Mouse (Mus musculus) kidney, postnatal 0 days (tissue): ENCODE results near the gene Rps10. TPM values are rescaled to one million over a fixed set of nuclear protein-coding genes. Genes with fewer than 3 reads are reported as not detected.
A peak's percentile ranks its signal among the peaks of the same experiment; 100 is the strongest.

Experiments used
- ATAC-seq: fragments of 200-750 bp; cut with Nextera tagmentation; replicated peaks from 2 replicates; pipeline ENCODE4 v1.8.0; 2017; ENCODE audit warnings: low read depth, moderate number of reproducible peaks, moderate TSS enrichment, moderate library complexity; ENCODE audit not compliant: low FRiP score
- DNase-seq: peaks from one replicate; pipeline ENCODE4 v3.0.0-alpha.2; 2016; ENCODE audit warnings: low spot score
- H3K27ac ChIP-seq: fragments of 300-500 bp; sonication (generic); 2 replicates; pipeline ENCODE4 v1.5.1; 2014; ENCODE audit warnings: mild to moderate bottlenecking
- H3K27me3 ChIP-seq: fragments of 300-500 bp; sonication (generic); 2 replicates; pipeline ENCODE4 v1.6.1; 2014; ENCODE audit warnings: low read length, mixed read lengths; ENCODE audit not compliant: insufficient read depth
- H3K36me3 ChIP-seq: fragments of 300-500 bp; sonication (generic); 2 replicates; pipeline ENCODE4 v1.6.1; 2014; ENCODE audit warnings: low read length, mixed read lengths; ENCODE audit not compliant: insufficient read depth
- H3K4me1 ChIP-seq: fragments of 300-500 bp; sonication (generic); replicated peaks from 2 replicates; pipeline ENCODE4 v1.6.1; 2014; ENCODE audit warnings: antibody characterized with exemption, low read length, mixed read lengths; ENCODE audit not compliant: insufficient read depth
- H3K4me2 ChIP-seq: fragments of 300-500 bp; sonication (generic); 2 replicates; pipeline ENCODE4 v1.6.1; 2014; ENCODE audit warnings: mild to moderate bottlenecking, low read length, moderate library complexity, mixed read lengths
- H3K4me3 ChIP-seq: fragments of 300-500 bp; sonication (generic); replicated peaks from 2 replicates; pipeline ENCODE4 v1.5.1; 2014; ENCODE audit warnings: low read depth, low read length
- H3K9ac ChIP-seq: fragments of 300-500 bp; sonication (generic); 2 replicates; pipeline ENCODE4 v1.6.1; 2014; ENCODE audit warnings: low read depth, low read length
- H3K9me3 ChIP-seq: fragments of 300-500 bp; sonication (generic); replicated peaks from 2 replicates; pipeline ENCODE4 v1.6.1; 2016; ENCODE audit warnings: low read length, inconsistent platforms, mixed read lengths
- CTCF ChIP-seq: IDR thresholded peaks from 2 replicates; pipeline ENCODE4 v1.5.1; 2016; ENCODE audit warnings: antibody characterized with exemption, low read depth, mild to moderate bottlenecking, moderate library complexity
- whole genome bisulfite sequencing: fragments of 180-500 bp; shearing (Covaris S2); extraction: QIAGEN DNeasy Blood & Tissue Kit; methylation state at CpG from one replicate; pipeline ENCODE4 v1.1.7; 2014; 5-methylcytosine and 5-hydroxymethylcytosine counted together
- polyA plus RNA-seq: library from polyadenylated mRNA; unstranded; fragments of >200 nt; fragmentation: Nextera tagmentation; extraction: Ambion mirVana; gene quantifications from 2 replicates; pipeline ENCODE4 v1.2.1, GENCODE M21; 2015

Rps10 gene
- polyA plus RNA-seq, 1 experiment from 2014 or later, result 1,140 TPM

- DNase-seq, result no peak
- H3K9me3 ChIP-seq, result no peaks in the 10 kb centered on the region
- H3K36me3 ChIP-seq, result no peaks in the 10 kb centered on the region
- H3K27ac ChIP-seq, result no peak overlapping the region
- peaks cover 21% of the 10 kb centered on the region; the same call in 1 of the 2 replicates for H3K27me3 ChIP-seq
- H3K9ac ChIP-seq, result no peak overlapping the region
- 3% methylated on average over 14 of the region's 14 CpGs for WGBS
- ATAC-seq, result no peak
- H3K4me2 ChIP-seq, result peak overlapping the region; percentile 70
- peak overlapping the region; percentile 45 for H3K4me3 ChIP-seq
- 0 out of 2 replicates have a peak, but pooled peaks cover 2% of the 10 kb centered on the region for H3K4me1 ChIP-seq
- no peak for TF ChIP-seq CTCF
Observed at GRCm38 (mm10) chr17:27656011-27656399, 19.5 kb upstream of the Rps10 start.

DNA sequence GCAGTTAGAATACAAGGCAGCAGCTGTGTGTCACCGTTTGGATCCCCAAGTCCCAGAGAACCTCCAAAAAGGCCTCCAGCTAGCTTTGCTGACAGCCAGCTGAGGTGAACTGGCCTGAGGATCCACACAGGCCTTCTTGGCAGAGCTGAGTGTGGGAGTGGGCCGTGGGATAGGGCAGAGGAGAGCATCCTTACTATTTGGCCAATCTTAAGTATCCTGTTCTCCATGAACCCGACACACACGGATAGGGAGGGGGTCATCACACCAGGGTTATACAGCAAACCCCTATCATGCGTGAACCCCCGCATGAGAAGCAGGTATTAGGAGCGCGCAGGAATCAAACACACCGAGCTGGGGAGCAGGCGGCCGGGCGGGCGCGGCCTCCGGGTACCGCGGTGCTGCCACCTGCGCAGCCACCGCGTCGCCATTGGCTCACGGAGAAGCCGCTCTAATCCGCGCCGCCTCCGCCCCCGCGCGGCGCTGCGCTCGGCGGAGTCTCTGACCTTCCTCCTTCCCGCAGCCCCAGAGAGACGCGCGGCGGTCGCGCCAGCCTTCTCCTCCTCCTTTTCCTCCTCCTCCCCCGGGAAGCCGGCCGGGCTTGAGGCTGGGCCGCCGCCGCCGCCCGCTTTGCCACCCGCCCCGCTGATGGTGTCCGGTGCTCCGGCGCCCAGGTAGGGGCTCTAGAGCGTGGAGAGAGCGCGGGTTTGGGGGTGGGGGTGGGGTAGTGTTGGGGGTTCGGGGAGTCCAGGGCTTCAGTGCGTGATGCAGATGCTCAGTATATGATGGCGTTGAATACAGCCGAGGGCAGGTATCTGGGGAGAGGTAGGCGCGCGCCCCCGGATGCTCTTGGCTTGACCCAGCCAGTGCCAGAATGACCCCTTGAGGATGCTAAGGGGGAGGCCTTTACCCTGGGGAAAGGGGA lies 18.9 kb upstream of the Rps10 start, which contains the start of gene Pacsin1:
TSS of gene Pacsin1 (plus strand) at position 421 of the 922 bp plus-strand sequence.
- H3K27ac ChIP-seq, result no peak within 1 kb of the TSS
- H3K4me3 ChIP-seq, result peak within 1 kb of the TSS; percentile 45
- H3K4me2 ChIP-seq, result peak within 1 kb of the TSS; percentile 70
- H3K4me1 ChIP-seq, result 0 out of 2 replicates have a peak, but pooled peaks cover 2% of the 10 kb centered on the region
- peaks cover 21% of the 10 kb centered on the region; the same call in 1 of the 2 replicates for H3K27me3 ChIP-seq
- 2% methylated on average over 56 of the region's 65 CpGs for WGBS
- H3K36me3 ChIP-seq, result no peaks in the 10 kb centered on the region
- no peak for TF ChIP-seq CTCF
- H3K9ac ChIP-seq, result no peak within 1 kb of the TSS
- no peaks in the 10 kb centered on the region for H3K9me3 ChIP-seq
- DNase-seq (no peak), ATAC-seq (peak; percentile 34; the same call in 1 of the 2 replicates)

DNA sequence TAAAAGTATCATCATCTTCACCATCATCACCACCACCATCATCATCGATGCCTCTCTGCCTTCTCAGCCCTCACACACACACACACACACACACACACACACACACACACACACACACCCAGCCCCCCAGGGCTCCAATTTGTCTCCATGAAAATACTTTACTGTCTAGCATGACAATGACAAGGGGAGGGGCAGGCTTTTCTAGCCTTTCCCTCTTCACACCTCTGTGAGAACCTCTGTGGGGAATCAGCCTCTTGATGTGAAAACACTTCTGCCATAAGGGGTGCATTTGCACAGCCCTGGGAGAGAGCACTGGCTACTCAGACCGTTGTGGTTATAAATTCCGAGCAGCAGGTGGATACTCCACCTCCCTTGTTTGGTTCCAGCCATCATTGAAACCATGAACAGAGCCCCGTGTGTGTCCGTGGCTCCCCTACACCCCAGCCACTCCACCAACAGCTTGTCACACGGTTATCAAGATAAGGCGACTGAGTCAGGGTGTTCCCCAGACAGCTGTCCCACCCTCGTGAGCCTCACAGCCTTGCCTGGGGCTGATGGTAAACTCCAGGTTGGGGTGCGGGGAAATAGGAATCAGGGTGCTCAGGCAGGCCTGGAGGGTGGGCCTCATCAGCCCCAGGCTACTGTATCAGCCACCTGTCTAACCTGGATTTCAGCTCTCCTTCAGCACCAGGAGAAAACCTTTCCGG lies 16.9 kb upstream of the Rps10 start:
- ATAC-seq (no peak), DNase-seq (no peak)
- no peak overlapping the region for H3K4me2 ChIP-seq
- no peak for TF ChIP-seq CTCF
- H3K4me3 ChIP-seq, result no peak overlapping the region
- H3K36me3 ChIP-seq, result no peaks in the 10 kb centered on the region
- no peak overlapping the region for H3K9ac ChIP-seq
- H3K27ac ChIP-seq, result no peak overlapping the region
- 50% methylated on average over 10 of the region's 10 CpGs for WGBS
- H3K9me3 ChIP-seq, result no peaks in the 10 kb centered on the region
- H3K4me1 ChIP-seq, result 0 out of 2 replicates have a peak, but pooled peaks cover 2% of the 10 kb centered on the region
- H3K27me3 ChIP-seq, result peaks cover 21% of the 10 kb centered on the region; the same call in 1 of the 2 replicates

GRCm38 (mm10) chr17:27652046-27652790 lies 15.7 kb upstream of the Rps10 start:
- Histone ChIP-seq H3K9ac (no peak overlapping the region), H3K27ac (no peak overlapping the region), H3K27me3 (peaks cover 19% of the 10 kb centered on the region; the same call in 1 of the 2 replicates), H3K36me3 (no peaks in the 10 kb centered on the region), H3K4me2 (no peak overlapping the region), H3K4me3 (no peak overlapping the region), H3K9me3 (no peaks in the 10 kb centered on the region), H3K4me1 (0 out of 2 replicates have a peak, but pooled peaks cover 2% of the 10 kb centered on the region)
- TF ChIP-seq CTCF, result no peak
- 77% methylated on average over 23 of the region's 23 CpGs for WGBS
- ATAC-seq (no peak), DNase-seq (no peak)

DNA sequence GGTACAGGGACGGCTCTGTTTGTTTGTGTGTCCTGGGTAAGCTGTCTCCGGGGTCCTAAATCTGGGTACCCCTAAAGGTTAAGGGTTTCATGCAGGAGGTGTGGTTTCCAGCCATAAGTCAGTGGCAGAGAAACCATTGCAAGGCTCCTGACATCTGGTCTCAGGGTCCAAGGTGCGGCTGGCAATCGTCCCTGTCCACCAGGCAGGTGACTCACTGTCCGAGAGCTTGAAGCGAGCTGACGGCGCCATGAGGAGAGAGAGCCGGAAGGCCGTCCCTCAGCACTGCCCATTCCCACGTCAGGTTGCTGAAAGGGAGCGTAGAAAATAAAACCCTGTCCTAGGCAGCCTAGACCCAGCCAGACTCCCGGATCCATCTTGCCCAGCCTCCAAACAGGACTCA lies 14.1 kb upstream of the Rps10 start:
- ATAC-seq, result peak; percentile 66; the same call in 1 of the 2 replicates
- 73% methylated on average over 13 of the region's 13 CpGs for WGBS
- H3K9ac ChIP-seq, result no peak overlapping the region

More for the DNA sequence above, 14.1 kb upstream of the Rps10 start:
- H3K27ac ChIP-seq, result no peak overlapping the region
- 0 out of 2 replicates have a peak, but pooled peaks cover under 1% of the 10 kb centered on the region for H3K4me1 ChIP-seq
- H3K4me3 ChIP-seq, result no peak overlapping the region
- H3K4me2 ChIP-seq, result no peak overlapping the region
- no peaks in the 10 kb centered on the region for H3K36me3 ChIP-seq
- peaks cover 10% of the 10 kb centered on the region; the same call in 1 of the 2 replicates for H3K27me3 ChIP-seq
- no peak for TF ChIP-seq CTCF
- no peaks in the 10 kb centered on the region for H3K9me3 ChIP-seq
- DNase-seq, result no peak
